Mouse (Mus musculus) frontal cortex, postnatal 14 days (tissue): ENCODE measurements around the gene Snx15.
"Not testable (repeated sequence)": the region's sequence is repeated elsewhere in the genome, so short reads cannot be mapped to it uniquely, and the experiment has no call there.

Experiments
- DNase-seq, 2 experiments: peaks; one replicate each; pipeline ENCODE4 v3.0.0; 2022; ENCODE audit warnings: low spot score in 2 of 2

The Snx15 gene

GRCm38 (mm10) chr19:6127760-6128341 lies at the start of gene Snx15:
Gene Snx15 (minus strand): TSS chr19:6128304.
- DNase-seq, result peak; percentile 91 to 94

GRCm38 (mm10) chr19:6174771-6175170 lies 46.7 kb upstream of the Snx15 start:
- DNase-seq, result no peak

DNA sequence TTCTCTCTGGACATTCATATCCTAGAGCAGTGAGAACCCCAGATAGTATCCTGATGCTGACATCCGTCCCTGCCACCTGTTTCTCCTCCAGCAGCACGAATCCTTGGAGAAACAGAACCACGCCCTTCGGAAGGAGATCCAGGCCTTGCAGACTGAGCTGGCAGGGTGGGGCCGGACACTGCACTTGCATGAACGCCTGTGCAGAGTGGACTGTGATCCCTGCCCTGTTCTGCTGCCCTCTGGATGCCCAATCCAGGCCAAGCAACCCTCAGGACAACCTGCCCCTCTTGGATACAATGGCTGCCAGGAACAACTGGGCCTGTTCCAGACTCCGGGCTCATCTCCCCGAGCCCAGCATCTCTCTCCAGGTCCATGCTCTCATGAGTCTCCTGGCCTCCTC lies 43.1 kb upstream of the Snx15 start:
- no peak for DNase-seq

DNA sequence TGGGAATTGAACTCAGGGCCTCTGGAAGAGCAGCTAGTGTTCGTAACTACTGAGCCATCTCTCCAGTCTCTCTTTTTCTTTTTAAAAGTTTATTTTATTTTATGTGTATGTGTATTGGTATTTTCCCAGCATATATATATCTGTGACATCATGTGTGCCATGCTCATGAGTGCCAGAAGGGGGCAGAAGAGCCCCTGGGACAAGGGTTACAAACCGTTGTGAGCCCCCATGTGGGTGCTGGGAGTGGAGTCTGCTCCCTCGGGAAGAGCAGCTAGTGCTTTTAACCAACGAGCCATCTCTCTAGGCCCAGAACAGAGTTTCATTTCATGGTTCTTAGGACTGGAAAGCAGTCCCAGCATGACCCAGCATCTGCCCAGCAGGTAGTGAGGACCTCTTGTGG lies 38.6 kb upstream of the Snx15 start:
- DNase-seq, result no peak

DNA sequence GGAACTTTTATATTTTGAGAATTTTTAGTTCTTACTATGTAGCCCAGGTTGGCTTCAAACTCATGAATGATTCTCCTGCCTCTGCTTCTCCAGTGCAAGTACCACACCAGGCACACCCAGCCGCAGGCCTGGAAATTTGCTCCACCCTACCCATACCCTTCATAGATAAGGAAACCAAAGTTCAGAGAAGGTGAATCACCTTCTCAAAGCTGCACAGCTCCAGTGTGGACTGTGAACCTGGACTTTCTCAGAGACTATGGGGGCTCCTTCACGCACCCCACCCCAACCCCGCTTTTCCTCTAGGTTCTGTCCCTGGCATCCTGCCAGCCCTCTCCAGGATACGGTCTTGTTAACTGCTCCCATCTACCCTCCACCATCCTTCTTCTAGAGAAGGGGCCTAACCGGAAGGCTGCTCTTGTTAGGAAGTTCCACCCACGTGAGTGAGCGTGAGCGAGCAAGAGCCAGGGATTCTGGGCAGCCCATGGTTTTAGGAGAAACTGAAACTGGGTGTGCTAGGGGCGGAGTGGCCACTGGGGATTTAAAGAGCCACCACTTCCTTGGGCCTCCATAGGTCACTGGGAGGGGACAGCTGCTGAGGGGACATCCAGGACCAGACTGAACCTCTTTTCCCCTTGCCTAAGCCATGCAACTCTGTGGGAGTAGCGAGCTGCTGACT lies 35.9 kb upstream of the Snx15 start:
- DNase-seq, result no peak

DNA sequence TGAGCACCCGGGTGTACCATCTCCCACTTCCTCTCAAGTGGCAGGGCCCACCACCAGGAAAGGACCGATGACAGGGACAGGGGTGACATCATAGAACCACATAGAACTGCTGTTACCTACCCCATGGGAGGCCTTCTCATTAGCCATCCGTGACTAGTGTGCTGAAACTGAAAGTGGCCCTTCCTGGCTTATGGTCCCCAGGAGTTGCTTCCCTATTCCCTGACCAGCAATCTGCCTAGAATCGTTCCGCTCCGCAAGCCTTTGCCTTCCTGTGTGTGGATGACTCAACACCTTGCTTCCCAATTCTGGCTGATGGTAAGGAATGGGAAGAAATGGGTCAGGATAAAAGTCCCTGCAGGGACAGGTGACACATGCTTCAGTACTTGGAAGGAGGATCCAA lies 29.1 kb upstream of the Snx15 start:
- DNase-seq, result no peak

- no peak for DNase-seq
Observed at GRCm38 (mm10) chr19:6156372-6156771, 28.3 kb upstream of the Snx15 start.

DNA sequence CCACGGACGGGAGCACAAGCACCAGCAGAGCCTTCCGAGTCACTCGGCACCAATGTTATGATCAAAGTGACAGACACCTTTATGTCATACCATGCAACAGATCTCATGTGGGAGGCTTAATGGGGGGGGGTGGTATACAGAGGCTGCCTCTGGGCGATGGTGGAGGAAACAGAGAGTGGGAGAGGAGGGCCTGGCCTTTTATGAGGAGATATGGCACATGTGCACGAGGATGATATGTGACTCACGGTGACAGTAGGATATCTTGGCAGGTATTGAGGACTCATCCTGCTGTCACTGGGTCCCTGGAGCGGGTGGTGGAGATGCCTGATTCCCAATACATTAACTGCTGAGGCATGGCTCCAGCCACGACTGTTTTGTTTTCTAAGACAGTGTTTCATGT lies 27.1 kb upstream of the Snx15 start:
- DNase-seq, result no peak

DNA sequence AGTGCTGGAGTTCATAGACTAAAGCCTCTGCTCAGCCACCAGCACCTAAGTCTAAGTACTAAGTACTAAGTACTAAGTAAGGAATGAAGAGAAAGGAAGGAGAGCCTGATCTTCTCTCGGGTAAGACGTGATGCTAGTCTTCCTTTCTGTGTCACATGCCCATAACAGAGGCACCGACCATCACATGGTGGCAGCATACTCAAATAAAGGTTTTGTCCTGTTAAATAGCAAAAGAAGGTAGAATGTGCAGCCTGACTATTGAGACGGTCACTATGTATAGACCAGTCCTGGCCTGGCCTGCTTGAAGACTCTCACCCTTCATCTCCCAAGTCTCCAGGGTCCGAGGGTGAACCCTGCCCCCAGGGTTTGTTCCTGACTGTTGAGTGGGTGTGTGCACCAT lies 16.7 kb upstream of the Snx15 start:
- no peak for DNase-seq

DNA sequence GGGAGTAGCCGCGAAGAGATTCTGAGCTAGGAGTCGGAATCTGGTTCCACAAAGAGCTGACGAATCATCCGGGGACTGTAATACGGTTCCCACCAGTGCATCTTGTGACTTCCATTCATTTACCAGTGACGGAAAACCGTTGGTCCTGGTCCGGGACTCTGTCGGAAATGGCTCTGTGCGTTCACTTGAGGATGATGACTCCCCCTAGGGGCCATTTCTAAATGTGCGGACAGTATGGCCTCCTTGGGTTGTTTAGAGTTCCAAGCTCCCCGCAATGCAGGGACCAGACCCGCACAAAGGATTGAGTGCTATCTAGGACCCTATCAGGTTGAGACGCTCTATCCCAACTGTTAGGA lies 13.3 kb upstream of the Snx15 start, which contains the start of gene Arl2:
TSS of gene Arl2 (minus strand) at position 155 of the 356 bp plus-strand sequence.
- peak; percentile 75 to 77 for DNase-seq

DNA sequence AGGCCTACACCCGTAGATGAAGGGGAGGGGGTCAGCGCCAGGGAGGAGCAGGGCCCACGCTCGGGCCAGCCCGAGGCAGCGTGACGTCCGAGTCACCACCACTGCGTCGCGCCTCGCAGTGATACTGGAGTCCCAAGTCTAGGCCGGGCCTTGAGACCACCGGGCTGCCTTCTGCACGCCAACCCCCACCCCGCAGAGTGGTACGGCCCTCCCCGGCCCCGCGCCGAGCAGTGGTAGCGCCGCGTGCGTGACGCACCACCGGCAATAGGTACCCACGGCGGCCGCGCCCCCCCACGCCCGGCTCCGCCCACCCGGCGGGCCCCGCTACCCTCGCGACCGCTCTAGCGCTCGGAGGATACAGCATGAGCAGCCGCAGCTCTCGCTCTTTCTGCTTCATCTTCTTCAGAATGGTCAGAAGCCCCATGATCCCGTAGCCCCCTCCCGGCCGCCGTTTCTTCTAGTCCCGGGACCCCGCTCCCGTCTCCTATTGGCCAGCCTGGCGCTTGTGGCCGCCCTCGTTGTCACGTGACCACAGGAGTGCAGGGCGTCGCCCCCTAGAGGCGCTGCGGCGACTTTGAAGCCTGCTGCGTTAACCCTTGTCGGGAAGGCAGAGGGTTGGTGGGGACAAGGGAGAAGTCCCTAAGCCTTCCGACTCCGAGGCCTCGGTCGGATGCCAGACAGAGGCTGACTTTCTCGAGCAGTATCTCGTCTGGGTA lies 12.7 kb upstream of the Snx15 start, which contains the start of gene Batf2:
TSS of gene Batf2 (plus strand) at position 306 of the 716 bp plus-strand sequence.
- peak; percentile 88 to 89 for DNase-seq

GRCm38 (mm10) chr19:6140374-6140677 lies 12.2 kb upstream of the Snx15 start:
- DNase-seq, result no peak

DNA sequence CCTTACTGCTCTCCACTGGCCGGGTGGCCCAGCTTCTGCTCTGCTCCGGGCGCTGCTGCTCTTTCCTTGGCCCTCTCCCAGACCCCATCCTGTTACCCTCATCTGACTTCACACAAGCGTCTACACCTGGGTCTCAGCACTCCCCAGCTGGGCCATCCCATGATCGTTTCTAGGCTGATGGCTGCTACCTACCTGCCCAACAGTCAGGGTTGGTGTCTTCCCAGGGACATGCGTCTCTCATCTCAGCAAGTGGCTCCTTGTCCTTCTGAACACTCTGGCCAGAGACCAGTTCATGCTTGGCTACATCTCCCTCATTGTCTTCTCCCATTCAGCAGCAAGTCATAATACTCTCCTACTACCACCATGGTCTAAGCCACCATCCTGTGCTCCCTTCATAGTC lies 11.6 kb upstream of the Snx15 start:
- no peak for DNase-seq

DNA sequence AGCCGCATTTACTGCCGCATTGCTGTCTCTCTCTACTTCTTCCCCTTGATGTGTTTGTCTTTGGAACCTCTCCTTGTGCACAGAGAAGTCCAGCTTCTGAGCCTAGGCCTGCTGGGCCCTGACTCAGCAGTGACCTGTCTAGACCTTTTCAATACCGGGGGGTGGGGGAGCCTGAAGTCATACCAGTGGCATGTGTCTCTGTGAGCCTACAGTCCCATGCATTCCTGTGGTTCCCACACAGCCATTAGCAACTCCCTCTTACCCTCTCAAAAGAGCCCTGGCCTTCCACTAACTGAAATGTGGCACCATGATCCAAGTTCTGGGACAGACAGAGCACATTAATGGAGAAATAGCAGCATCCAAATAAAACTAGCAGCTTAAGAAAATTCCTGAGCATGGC lies 8.3 kb upstream of the Snx15 start:
- no peak for DNase-seq

GRCm38 (mm10) chr19:6133197-6133596 lies 5.1 kb upstream of the Snx15 start:
- DNase-seq, result not testable (repeated sequence)

GRCm38 (mm10) chr19:6132171-6132827 lies 4.2 kb upstream of the Snx15 start:
- DNase-seq, result no peak

GRCm38 (mm10) chr19:6130414-6131128 lies 2.5 kb upstream of the Snx15 start:
- DNase-seq, result not testable (repeated sequence)

DNA sequence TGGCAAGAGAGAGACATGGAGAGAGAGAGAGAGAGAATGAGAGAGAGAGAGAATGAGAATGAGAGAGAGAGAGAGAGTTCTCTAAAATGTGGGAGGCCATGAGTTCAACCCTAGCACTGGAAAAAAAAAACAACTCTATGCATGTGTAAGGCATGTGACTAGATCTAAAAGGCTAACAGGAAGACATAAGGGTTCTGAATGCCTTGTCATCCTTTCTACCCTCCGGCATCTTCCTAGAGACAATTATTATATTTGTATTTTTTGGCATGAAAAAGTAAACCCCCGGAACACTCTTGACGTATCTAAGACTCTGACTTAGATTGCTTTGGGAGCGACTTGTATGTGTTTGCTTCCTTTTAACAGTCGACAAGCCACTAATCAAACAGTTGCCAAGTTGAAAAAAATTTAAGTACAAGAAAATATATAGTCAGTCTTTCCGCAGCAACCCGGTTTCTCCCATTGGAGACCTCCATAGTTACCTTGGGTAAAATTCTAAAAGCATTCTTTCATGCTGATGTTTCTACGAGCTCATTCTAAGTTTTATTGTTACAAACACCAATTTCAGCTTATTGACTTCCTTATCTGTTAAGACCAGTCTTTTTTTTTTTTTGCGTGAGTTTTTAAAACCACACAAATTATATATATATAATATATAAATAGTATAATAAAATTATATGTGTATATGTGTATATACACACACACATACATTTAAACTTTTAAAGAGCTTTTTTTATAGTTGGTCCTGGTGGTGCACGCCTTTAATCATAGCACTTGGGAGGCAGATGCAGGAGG lies 1.1 kb downstream of the Snx15 start:
- no peak for DNase-seq

DNA sequence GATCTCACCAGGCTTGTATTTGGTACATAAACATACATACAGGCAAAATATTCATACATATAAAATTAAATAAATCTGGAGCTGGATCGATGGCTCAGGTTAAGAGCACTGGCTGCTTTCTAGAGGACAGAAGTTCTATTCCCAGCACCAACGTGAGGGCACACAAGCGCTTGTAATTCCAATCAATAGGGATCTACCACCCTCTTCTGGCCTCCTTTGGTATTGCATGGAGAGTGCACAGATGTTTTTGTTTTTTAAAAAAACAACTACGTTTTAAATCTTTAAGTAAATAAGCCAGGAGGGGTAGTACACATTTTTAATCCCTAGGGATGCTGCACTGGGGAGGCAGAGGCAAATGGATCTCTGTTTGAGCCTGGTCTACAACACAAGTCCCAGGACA lies 1.8 kb downstream of the Snx15 start:
- DNase-seq, result no peak

DNA sequence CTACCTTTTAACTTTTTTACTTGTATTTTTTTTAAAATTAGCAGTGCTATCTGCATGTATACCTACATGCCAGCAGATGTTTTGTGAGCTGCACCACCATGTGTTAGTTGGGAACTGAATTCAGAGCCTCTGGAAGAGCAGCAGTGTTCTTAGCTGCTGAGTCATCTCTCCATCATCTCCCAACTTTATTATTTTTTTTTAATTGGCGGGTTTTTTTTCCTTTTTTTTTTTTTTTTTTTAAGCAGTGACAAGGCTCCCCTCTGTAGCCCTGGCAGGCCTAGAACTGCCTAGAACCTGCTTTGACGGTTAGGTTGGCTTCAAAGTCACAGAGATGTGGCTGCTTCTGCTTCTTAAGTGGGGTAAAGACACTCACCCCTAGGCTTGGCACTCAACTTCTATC lies 3.2 kb downstream of the Snx15 start:
- DNase-seq, result no peak

DNA sequence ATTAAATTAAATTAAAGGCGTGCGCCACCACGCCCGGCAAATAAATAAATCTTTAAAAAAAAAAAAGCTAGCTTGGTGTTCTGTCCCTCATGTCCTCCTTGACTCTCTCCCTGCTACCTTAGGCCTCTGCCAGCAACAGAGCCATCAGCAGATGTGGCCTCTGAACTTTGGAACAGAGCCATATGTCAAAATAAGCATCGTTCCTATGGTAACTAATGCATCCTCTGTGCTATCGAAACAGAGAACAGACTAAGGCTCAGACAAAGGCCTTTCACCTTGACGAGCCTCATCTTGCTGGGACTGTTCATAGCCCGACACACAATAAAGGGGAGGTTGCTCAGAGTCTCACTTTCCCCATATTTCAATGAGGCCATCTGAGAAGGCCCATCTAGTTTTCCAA lies 4.8 kb downstream of the Snx15 start:
- DNase-seq, result no peak
